Mouse (Mus musculus): ENCODE results near the gene Prdx2. TPM values are rescaled to one million over a fixed set of nuclear protein-coding genes. Genes with fewer than 3 reads are reported as not detected.

Prdx2 gene
- polyA plus RNA-seq, 1 experiment = 111 TPM

DNA sequence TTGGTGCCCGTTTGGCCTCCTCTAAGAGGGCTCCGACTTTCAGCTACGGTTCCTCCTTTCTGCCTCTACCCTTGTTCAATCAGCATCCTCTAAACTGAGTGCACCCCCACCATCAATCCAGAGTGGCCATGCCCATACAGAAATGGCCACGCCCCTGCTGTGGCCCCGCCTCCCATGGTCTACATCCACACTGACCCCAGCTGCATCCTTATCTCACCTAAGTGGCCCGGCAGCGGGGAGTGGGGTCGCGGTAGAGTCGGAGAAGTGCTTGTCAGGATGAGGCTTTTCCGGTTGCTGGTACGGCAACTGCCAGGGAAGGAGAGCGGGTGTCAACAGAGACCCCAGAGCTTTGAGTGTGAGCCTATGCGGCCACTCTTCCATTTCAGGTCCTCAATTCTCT lies 33.9 kb upstream of the Prdx2 start:
- TF ChIP-seq GATA1 (IDR thresholded peaks at IDR 0.05; ENCODE audit: low read length) (no peak), TAL1 (IDR thresholded peaks at IDR 0.05; ENCODE audit: low read length) (no peak)
- Histone ChIP-seq H3K4me1 (ENCODE audit: control insufficient read depth) (peaks cover 37% of the 10 kb centered on the region), H3K4me3 (replicated peaks) (no peak overlapping the region), H3K9me3 (ENCODE audit: control insufficient read depth, low read length) (peaks cover 8% of the 10 kb centered on the region; the same call in 1 of the 2 replicates), H3K27me3 (ENCODE audit: control insufficient read depth) (peaks cover 91% of the 10 kb centered on the region), H3K36me3 (ENCODE audit: control insufficient read depth) (no peaks in the 10 kb centered on the region)

DNA sequence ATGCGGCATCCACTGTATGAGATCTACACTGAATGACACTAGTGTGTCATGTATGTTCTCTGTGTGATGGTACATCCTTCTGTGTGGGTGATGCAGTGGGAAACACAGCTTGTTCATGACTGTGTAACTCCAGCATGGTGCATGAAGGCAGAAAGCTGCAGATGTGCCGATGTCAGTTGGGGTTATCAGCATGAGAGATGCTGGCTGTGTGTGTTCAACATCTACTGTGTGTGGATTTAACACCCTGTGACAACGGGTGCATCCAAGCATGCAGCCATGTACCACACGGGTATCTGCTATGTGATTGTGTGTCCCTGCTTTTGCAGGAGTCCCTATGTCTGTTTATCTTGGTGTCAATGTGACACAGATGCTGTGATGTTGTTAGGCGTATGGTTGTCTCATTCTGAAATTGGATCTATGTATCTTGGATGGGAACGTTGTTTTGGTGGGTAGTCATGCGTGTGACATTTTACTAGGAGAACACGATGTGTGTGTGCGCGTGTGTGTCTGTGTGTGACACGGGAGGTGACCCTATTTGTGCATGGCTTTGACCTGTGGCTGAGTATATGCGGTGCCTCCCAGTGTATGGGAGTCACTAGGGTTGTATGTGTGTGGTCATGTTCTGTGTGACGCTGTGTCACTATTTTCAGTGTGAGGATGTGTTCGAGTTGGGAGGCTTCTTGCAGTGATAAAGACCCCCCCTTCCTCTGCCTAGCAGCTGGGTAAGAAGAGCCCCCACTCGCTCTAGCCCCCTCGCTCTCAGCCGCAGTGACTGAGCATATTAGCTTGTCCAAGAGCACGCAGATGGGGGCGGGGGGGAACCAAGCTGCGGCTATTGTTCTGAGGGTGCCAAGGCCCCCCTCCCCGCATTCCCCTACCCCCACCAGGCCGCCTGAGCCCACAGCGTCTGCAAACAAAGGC lies 33.1 kb upstream of the Prdx2 start:
- no peaks in the 10 kb centered on the region for H3K36me3 ChIP-seq (ENCODE audit: control insufficient read depth)
- peaks cover 90% of the 10 kb centered on the region for H3K27me3 ChIP-seq (ENCODE audit: control insufficient read depth)
- peaks cover 8% of the 10 kb centered on the region; the same call in 1 of the 2 replicates for H3K9me3 ChIP-seq (ENCODE audit: control insufficient read depth, low read length)
- TF ChIP-seq TAL1 (IDR thresholded peaks at IDR 0.05; ENCODE audit: low read length) = no peak
- TF ChIP-seq GATA1 (IDR thresholded peaks at IDR 0.05; ENCODE audit: low read length) = no peak
- H3K4me1 ChIP-seq (ENCODE audit: control insufficient read depth) = peaks cover 37% of the 10 kb centered on the region
- peak overlapping the region; percentile 55 for H3K4me3 ChIP-seq (replicated peaks)

DNA sequence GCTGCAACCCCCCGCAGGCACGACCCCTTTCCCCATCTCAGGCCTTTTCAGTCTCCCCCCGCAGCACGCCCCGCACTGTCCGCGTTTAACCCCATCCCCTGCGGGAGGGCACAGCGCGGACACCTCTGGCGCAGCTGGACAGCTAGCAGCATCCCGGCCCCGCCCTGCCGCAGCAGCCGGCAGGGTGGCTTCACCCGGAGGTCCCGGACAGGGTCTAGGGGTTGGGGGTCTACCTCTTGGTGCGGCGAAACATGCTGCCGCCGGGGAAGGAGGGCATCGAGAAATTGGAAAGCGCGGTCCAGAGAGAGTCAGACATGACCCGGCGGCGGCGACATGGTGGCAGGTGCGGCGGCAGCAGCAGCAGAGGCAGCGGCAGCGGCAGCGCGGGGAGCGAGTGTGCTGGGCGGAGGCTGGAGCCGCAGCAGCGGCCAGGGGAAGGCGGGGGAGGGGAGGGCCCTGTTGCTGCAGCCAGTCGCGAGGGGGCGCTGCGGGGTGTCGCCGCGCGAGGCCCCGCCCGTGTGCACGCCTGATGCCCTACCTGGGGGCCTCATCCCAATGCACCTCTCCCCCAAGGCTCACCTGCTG lies 32.3 kb upstream of the Prdx2 start, which contains the start of gene Mast1:
Gene Mast1 (minus strand): TSS at position 398 of the 585 bp plus-strand sequence.
- no peak for TF ChIP-seq GATA1 (IDR thresholded peaks at IDR 0.05; ENCODE audit: low read length)
- TF ChIP-seq TAL1 (IDR thresholded peaks at IDR 0.05; ENCODE audit: low read length) = no peak
- peaks cover 8% of the 10 kb centered on the region; the same call in 1 of the 2 replicates for H3K9me3 ChIP-seq (ENCODE audit: control insufficient read depth, low read length)
- H3K4me1 ChIP-seq (ENCODE audit: control insufficient read depth) = peaks cover 37% of the 10 kb centered on the region
- peak within 1 kb of the TSS; percentile 55 for H3K4me3 ChIP-seq (replicated peaks)
- H3K36me3 ChIP-seq (ENCODE audit: control insufficient read depth) = no peaks in the 10 kb centered on the region
- peaks cover 88% of the 10 kb centered on the region for H3K27me3 ChIP-seq (ENCODE audit: control insufficient read depth)

DNA sequence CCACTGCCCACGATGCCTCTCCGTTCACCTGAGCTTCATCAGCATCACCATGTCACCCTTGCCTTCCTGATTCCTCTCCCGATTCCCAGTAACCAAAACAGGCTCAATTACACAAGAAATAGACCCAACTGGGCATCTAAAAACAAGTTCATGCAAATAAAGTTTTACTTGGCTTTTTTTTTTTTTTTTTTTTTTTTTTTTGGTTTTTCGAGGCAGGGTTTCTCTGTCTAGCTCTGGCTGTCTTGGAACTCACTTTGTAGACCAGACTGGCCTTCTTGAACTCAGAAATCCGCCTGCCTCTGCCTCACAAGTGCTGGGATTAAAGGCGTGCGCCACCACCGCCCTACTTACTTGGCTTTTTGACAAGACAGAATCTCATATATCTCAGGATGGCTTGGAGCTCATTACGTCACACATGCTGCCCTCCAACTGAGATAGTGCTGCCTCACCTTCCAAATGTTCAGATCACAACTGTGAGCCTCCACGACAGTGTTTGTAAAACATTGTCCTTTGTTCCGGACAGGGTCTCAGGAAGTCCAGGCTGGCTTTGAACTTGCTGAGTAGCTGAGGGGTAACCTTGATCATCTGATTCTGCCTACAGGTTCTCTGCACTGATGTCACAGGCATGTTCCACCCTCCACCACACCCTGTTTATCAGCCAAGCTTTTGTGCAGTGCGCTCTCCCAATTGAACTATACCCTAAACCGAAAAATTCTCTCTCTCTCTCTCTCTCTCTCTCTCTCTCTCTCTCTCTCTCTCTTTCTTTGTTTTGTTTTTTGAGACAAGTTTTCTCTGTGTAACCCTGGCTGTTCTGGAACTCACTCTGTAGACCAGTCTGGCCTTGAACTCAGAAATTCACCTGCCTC lies 31.5 kb upstream of the Prdx2 start:
- H3K9me3 ChIP-seq (ENCODE audit: control insufficient read depth, low read length) = peaks cover 8% of the 10 kb centered on the region; the same call in 1 of the 2 replicates
- H3K36me3 ChIP-seq (ENCODE audit: control insufficient read depth) = no peaks in the 10 kb centered on the region
- no peak overlapping the region for H3K4me3 ChIP-seq (replicated peaks)
- TF ChIP-seq TAL1 (IDR thresholded peaks at IDR 0.05; ENCODE audit: low read length) (no peak), GATA1 (IDR thresholded peaks at IDR 0.05; ENCODE audit: low read length) (no peak)
- peaks cover 37% of the 10 kb centered on the region for H3K4me1 ChIP-seq (ENCODE audit: control insufficient read depth)
- H3K27me3 ChIP-seq (ENCODE audit: control insufficient read depth) = peaks cover 86% of the 10 kb centered on the region

DNA sequence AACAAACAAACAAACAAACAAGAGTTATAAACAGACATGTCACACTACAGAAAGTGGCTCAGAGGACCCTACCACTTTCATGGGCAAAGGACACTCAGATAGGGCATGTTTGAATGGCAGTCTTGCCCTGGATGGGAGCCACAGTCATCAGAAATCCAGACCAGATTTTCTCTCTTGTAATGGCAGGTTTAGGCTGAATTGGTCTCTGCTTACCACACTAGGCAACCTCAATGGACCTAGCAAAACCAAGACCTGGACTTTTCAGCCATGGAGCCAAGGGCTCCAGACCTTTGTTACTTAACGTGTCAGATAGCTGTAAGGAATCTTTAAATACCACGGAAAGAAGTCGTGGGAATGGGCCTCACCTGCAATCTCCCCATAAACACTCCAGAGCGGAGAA lies 25.7 kb upstream of the Prdx2 start:
- peaks cover 21% of the 10 kb centered on the region; the same call in 1 of the 2 replicates for H3K9me3 ChIP-seq (ENCODE audit: control insufficient read depth, low read length)
- TF ChIP-seq GATA1 (IDR thresholded peaks at IDR 0.05; ENCODE audit: low read length) = no peak
- no peak for TF ChIP-seq TAL1 (IDR thresholded peaks at IDR 0.05; ENCODE audit: low read length)
- peaks cover 20% of the 10 kb centered on the region for H3K4me1 ChIP-seq (ENCODE audit: control insufficient read depth)
- H3K27me3 ChIP-seq (ENCODE audit: control insufficient read depth) = peaks cover 85% of the 10 kb centered on the region
- no peak overlapping the region for H3K4me3 ChIP-seq (replicated peaks)
- no peaks in the 10 kb centered on the region for H3K36me3 ChIP-seq (ENCODE audit: control insufficient read depth)

DNA sequence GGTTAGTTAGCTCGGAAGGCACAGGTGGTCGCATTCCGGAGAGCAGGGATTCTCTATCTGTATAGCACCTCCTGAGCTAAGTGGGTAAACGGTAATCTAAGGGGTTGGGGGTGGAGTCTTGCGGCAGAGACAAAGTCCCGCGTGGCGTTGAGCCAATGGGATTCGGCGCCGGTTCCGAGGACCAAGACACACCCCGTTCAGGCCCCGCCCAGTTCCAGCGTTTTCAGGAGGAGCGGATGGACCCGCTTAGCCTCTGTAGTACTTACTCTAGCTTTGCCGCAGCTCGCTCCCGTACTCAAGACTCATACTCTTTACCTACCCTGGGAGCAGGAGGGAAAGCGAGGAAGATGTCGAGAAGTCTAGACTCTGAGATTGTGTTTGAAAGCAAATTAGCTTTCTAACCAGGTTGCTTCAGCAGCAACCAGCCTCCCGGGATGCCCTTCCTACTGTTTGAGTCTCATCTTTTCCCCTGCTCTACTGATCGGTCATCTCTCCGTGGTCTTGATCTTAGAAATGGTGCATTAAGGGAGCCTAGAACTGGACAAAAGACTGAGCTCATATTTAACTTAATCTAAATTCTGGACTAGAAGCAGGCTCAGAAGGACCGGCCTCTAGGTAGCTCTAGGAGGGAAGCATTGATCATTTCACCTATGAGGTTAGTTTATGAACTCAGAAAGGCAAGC lies 24.8 kb upstream of the Prdx2 start:
- TF ChIP-seq TAL1 (IDR thresholded peaks at IDR 0.05; ENCODE audit: low read length) (no peak), GATA1 (IDR thresholded peaks at IDR 0.05; ENCODE audit: low read length) (no peak)
- Histone ChIP-seq H3K4me3 (replicated peaks) (no peak overlapping the region), H3K9me3 (ENCODE audit: control insufficient read depth, low read length) (peaks cover 21% of the 10 kb centered on the region; the same call in 1 of the 2 replicates), H3K36me3 (ENCODE audit: control insufficient read depth) (no peaks in the 10 kb centered on the region), H3K4me1 (ENCODE audit: control insufficient read depth) (peaks cover 20% of the 10 kb centered on the region), H3K27me3 (ENCODE audit: control insufficient read depth) (peaks cover 88% of the 10 kb centered on the region)

DNA sequence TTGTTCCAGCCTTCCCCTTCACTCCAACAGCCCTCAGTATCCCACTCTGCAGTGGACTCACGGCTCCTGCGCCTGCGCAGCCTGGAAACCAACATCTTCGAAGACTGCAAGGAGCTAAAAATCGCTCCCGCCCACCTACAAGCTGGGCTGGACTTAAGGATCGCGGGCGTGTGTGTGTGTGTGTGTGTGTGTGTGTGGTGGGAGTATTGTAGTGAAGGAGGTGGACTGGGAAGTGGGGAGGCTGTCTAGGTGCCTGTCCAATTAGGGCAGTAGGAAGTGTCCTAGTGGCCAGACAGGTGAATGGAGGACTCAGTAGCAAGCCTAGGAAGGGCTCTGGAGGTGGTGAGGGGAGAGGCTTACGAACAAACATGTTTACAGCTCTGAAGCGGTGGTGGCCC lies 24.2 kb upstream of the Prdx2 start:
- no peak for TF ChIP-seq TAL1 (IDR thresholded peaks at IDR 0.05; ENCODE audit: low read length)
- no peak for TF ChIP-seq GATA1 (IDR thresholded peaks at IDR 0.05; ENCODE audit: low read length)
- peaks cover 20% of the 10 kb centered on the region for H3K4me1 ChIP-seq (ENCODE audit: control insufficient read depth)
- no peaks in the 10 kb centered on the region for H3K36me3 ChIP-seq (ENCODE audit: control insufficient read depth)
- H3K4me3 ChIP-seq (replicated peaks) = no peak overlapping the region
- H3K9me3 ChIP-seq (ENCODE audit: control insufficient read depth, low read length) = peaks cover 21% of the 10 kb centered on the region; the same call in 1 of the 2 replicates
- peaks cover 91% of the 10 kb centered on the region for H3K27me3 ChIP-seq (ENCODE audit: control insufficient read depth)

Measured in erythroblast, embryonic 14.5 days (primary cell).